Mouse (Mus musculus) heart, embryonic 13.5 days (tissue): ENCODE results near the gene Dennd4b. TPM values are rescaled to one million over a fixed set of nuclear protein-coding genes. Genes with fewer than 3 reads are reported as not detected.
"Not testable (repeated sequence)": the region's sequence is repeated elsewhere in the genome, so short reads cannot be mapped to it uniquely, and the experiment has no call there.

Source experiments
- ATAC-seq: fragments of 200-750 bp; cut with Nextera tagmentation; 2 replicates; pipeline ENCODE4 v1.8.0; 2017; ENCODE audit warnings: moderate TSS enrichment; ENCODE audit not compliant: insufficient number of reproducible peaks, low FRiP score, low TSS enrichment; ENCODE audit errors: extremely low read depth
- H3K27ac ChIP-seq: fragments of 300-500 bp; sonication (generic); replicated peaks from 2 replicates; pipeline ENCODE4 v1.5.1; 2015; ENCODE audit warnings: moderate library complexity, mild to moderate bottlenecking, inconsistent platforms
- H3K27me3 ChIP-seq: fragments of 300-500 bp; sonication (generic); replicated peaks from 2 replicates; pipeline ENCODE4 v1.6.1; 2015; ENCODE audit warnings: mild to moderate bottlenecking, inconsistent platforms
- H3K36me3 ChIP-seq: fragments of 300-500 bp; sonication (generic); 2 replicates; pipeline ENCODE4 v1.6.1; 2015; ENCODE audit warnings: mild to moderate bottlenecking, inconsistent platforms
- H3K4me1 ChIP-seq: fragments of 300-500 bp; sonication (generic); 2 replicates; pipeline ENCODE4 v1.6.1; 2015; ENCODE audit warnings: inconsistent platforms
- H3K4me2 ChIP-seq: fragments of 300-500 bp; sonication (generic); 2 replicates; pipeline ENCODE4 v1.6.1; 2015; ENCODE audit warnings: inconsistent platforms, mild to moderate bottlenecking, moderate library complexity
- H3K4me3 ChIP-seq: fragments of 300-500 bp; sonication (generic); 2 replicates; pipeline ENCODE4 v1.5.1; 2015; ENCODE audit warnings: moderate library complexity, mild to moderate bottlenecking, inconsistent platforms
- H3K9ac ChIP-seq: fragments of 300-500 bp; sonication (generic); 2 replicates; pipeline ENCODE4 v1.6.1; 2015; ENCODE audit warnings: inconsistent platforms, mild to moderate bottlenecking, moderate library complexity
- H3K9me3 ChIP-seq: fragments of 300-500 bp; sonication (generic); 2 replicates; pipeline ENCODE4 v1.6.1; 2016; ENCODE audit warnings: inconsistent platforms
- WGBS: fragments of 180-500 bp; shearing (Covaris S2); methylation state at CpG from one replicate; pipeline ENCODE4 v1.1.7; 2015; ENCODE audit warnings: mixed read lengths; 5-methylcytosine and 5-hydroxymethylcytosine counted together
- polyA plus RNA-seq: library from polyadenylated mRNA; unstranded; fragments of >200 nt; fragmentation: Nextera tagmentation; extraction: Ambion mirVana; gene quantifications from 2 replicates; pipeline ENCODE4 v1.2.1, GENCODE M21; 2015

Dennd4b gene
- polyA plus RNA-seq, 1 experiment from 2014 or later: 5.5 TPM

DNA sequence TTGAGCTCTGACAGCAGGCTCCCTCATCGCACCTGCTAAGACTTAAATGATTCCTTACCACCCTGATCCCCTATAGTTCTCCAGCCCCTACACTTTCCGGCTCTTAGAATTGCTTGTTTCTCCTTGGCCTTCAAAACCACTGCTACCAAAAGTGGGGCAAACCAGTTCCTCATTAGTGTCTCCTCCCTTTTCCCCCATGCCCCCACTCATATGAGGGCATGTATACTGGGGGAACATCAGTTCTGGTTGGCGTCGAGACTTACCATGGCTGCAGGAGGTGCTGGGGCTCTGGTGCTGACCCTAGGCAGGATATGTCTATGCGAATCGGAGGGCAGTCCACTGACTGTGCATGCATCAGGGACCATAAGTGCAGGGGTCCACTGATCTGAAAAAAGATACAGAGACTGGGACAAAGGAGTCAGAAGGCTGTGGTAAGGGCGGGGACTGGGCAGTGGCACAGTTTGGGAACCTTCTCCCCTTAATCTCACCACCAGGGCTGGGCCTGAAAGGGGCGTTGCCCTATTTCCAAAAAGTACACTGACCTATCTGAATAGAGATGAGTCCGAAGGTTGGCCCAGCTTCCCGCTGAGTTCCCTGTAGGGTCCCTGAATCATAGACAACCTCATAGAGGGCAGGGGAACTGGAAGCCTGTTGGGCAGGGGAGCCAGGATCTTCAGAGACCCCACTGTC is 23.2 kb upstream of the Dennd4b start:
- Histone ChIP-seq H3K27ac (no peak overlapping the region), H3K4me1 (peaks cover 16% of the 10 kb centered on the region), H3K27me3 (no peaks in the 10 kb centered on the region), H3K36me3 (no peaks in the 10 kb centered on the region), H3K4me2 (no peak overlapping the region), H3K9ac (no peak overlapping the region), H3K4me3 (no peak overlapping the region), H3K9me3 (no peaks in the 10 kb centered on the region)
- ATAC-seq: no peak
- 78% methylated on average over 10 of the region's 10 CpGs for WGBS

DNA sequence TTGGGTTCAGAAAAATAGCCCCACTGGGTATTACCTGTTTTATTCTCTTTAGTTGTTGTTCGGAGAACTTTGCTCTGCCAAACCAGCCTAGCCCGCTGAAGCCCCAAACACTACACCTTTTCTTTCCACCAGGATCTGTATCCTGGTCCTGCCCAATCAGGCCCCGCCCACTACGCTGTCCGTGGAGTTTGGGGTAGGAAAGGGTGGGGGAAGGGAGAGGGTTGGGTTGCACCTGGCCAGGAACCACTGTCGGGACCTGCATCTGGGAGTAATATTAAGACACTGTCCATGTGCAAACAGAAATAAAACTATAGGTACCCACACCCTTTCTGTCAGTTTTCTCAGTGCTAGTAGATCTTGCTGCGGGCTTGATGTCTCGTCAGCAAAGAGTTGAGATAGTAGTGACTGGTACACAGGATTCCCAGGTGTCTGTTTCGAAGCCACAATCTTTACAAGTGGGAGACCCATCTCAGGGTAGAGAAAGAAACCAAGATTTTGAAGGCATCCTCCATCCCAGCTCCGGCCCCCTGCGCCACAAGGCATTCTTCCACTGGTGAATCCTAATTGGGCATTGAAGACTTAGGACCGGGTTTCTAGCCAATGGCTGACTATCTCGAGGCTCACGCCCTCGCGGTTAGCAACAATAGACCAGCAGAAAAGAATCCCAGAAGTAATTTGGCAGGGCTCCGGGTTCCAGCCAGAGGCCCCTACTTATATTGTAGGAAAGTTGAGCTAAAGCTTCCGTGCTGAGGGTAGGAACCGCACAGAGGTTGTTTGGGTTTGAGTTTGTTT is 21.8 kb upstream of the Dennd4b start, which contains the start of gene Creb3l4:
Gene Creb3l4, minus strand, starts transcription at position 529 of the 792 bp plus-strand sequence.
- H3K9ac ChIP-seq: peak within 1 kb of the TSS; percentile 72
- peak within 1 kb of the TSS; percentile 52 for H3K27ac ChIP-seq
- peak within 1 kb of the TSS; percentile 51 for H3K4me3 ChIP-seq
- H3K4me1 ChIP-seq: peaks cover 21% of the 10 kb centered on the region
- 5% methylated on average over 19 of the region's 19 CpGs for WGBS
- no peaks in the 10 kb centered on the region for H3K27me3 ChIP-seq
- H3K36me3 ChIP-seq: no peaks in the 10 kb centered on the region
- ATAC-seq: no peak
- no peaks in the 10 kb centered on the region for H3K9me3 ChIP-seq
- peak within 1 kb of the TSS; percentile 82 for H3K4me2 ChIP-seq

DNA sequence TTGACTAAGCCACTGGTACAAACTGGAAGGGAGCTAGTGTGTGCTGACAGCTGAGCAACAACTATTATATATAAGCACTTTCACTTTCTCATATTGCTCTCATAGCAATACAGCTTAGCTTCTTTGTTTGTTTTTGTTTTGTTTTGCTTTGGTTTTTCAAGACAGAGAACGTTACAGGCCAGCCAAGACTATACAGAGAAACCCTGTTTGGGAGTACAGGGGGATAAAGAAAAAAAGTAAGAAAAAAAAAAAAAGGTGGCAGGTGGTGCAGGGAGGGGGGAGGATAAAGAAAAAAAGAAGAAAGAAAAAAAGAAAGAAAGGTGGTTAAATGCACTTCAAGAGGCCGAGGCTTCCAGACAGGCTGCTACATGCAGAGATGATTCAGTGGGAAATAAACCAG is 19.6 kb upstream of the Dennd4b start:
- H3K27me3 ChIP-seq: no peaks in the 10 kb centered on the region
- ATAC-seq: no peak
- no peaks in the 10 kb centered on the region for H3K9me3 ChIP-seq
- no peak overlapping the region for H3K4me2 ChIP-seq
- H3K9ac ChIP-seq: no peak overlapping the region
- 66% methylated on average over 2 of the region's 2 CpGs for WGBS
- no peak overlapping the region for H3K4me3 ChIP-seq
- no peak overlapping the region for H3K27ac ChIP-seq
- H3K4me1 ChIP-seq: peaks cover 35% of the 10 kb centered on the region
- H3K36me3 ChIP-seq: peaks cover 12% of the 10 kb centered on the region

DNA sequence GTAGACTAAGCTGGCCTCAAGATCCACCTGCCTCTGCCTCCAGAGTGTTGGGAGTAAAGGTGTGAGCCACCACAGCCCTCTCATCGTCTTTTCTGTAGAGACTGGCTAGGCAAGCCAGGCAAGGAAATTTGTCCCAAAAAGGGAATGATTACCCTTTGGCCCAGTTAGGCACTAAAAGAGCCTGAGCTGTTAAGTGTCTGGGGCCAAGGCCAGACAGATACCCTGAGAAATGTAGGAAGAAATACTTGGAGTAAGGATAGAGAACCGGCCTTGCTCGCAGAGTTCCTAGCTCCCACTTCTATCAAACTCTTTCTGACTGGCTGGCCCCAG is 17.4 kb upstream of the Dennd4b start:
- peak overlapping the region; percentile 82 for H3K4me3 ChIP-seq
- H3K9me3 ChIP-seq: no peaks in the 10 kb centered on the region
- H3K36me3 ChIP-seq: peaks cover 26% of the 10 kb centered on the region
- peaks cover 42% of the 10 kb centered on the region for H3K4me1 ChIP-seq
- peak overlapping the region; percentile 94 for H3K4me2 ChIP-seq
- 0% methylated on average over 3 of the region's 3 CpGs for WGBS
- H3K27ac ChIP-seq: peak overlapping the region; percentile 93
- no peaks in the 10 kb centered on the region for H3K27me3 ChIP-seq
- no peak for ATAC-seq
- peak overlapping the region; percentile 92 for H3K9ac ChIP-seq

DNA sequence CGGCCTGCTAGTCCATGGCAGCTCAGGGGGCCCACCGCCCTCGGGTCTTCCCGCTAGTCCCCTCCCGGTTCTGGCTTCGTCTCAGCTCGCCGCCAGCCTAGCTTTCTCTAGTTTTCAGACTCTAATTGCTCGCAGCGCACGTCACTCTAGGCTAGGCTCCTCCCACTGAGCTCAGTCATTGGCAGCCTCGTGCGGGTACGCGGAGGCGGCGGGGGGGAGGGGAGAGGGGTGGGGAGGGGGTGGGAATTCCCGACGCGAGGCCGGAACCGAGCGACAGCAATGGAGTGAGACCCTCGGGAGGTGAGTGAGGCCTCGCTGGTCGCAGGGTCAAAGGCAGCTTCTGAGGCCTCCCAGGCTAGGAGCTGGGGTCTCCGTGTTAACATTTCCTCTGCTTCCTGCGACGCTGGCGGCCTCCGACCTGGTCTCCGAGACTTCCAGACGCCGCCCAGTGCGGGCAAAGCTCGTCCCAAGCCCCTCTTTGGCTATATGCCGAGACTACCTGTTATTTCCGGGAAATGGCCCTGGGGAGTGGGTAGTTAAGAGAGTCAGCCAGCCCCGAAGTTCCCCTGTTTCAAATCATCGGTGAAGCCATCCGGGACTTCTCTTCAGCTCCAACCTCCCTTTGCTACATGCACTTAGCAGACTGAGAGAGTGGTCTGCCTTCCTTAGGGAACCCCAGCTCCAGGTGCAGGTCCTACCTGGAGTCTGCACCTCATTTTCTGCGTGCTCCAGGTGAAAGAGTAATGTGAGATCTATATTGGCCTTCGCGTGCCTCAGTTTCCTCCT is 16.8 kb upstream of the Dennd4b start, which contains the start of gene Slc39a1:
Gene Slc39a1, plus strand, starts transcription at position 213 of the 786 bp plus-strand sequence.
- Histone ChIP-seq H3K9me3 (no peaks in the 10 kb centered on the region), H3K4me2 (peak within 1 kb of the TSS; percentile 94), H3K36me3 (peaks cover 26% of the 10 kb centered on the region), H3K27me3 (no peaks in the 10 kb centered on the region), H3K4me3 (peak within 1 kb of the TSS; percentile 82), H3K9ac (peak within 1 kb of the TSS; percentile 92), H3K4me1 (peaks cover 36% of the 10 kb centered on the region), H3K27ac (peak within 1 kb of the TSS; percentile 93)
- ATAC-seq: peak; percentile 86
- WGBS: under 1% methylated on average over 44 of the region's 44 CpGs

DNA sequence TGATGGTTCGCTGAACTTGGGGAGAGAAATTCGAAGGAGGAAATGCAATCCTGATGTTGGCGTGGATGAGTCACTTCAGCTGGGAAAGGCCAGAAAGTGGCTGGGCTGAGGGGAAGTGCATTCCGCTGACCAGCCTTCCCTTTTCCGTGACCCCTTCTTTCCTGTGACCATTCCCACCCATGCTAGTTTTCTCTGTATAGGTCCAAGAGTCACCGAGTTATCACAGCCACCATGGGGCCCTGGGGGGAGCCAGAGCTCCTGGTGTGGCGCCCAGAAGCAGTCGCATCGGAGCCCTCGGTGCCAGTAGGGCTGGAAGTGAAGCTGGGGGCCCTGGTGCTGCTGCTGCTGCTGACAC is 16.3 kb upstream of the Dennd4b start:
- Histone ChIP-seq H3K36me3 (peaks cover 26% of the 10 kb centered on the region), H3K4me1 (peaks cover 30% of the 10 kb centered on the region), H3K4me2 (peak overlapping the region; percentile 94), H3K9me3 (no peaks in the 10 kb centered on the region), H3K9ac (peak overlapping the region; percentile 92), H3K27me3 (no peaks in the 10 kb centered on the region), H3K27ac (peak overlapping the region; percentile 93), H3K4me3 (peak overlapping the region; percentile 82)
- 0% methylated on average over 10 of the region's 10 CpGs for WGBS
- 0 out of 2 replicates have a peak, but pooled peaks have one; percentile 0 for ATAC-seq

DNA sequence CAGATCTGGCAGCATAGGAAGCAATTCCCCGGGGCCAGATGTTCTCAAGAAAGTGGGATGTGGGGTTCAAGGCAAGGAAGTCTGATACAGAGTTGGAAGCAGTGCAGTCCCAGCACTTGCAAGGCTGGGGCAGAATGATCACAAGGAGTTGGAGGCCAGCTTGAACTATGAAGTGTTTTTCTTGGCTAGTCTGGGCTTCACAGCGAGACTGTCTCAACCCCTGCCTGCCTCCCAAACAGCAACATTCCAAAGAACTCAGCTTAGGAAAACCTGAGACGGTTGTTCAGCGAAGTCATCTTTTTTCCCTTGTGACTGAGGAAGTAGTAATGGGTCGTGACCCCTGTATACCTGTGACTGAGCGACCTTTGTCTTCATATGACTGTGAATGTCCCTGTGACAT is 14.2 kb upstream of the Dennd4b start:
- 71% methylated on average over 6 of the region's 6 CpGs for WGBS
- H3K4me1 ChIP-seq: peaks cover 38% of the 10 kb centered on the region
- ATAC-seq: no peak
- H3K27ac ChIP-seq: 0 out of 2 replicates have a peak overlapping the region, but pooled peaks have one; percentile 12
- H3K4me2 ChIP-seq: peak overlapping the region; percentile 16; the same call in 1 of the 2 replicates
- peaks cover 26% of the 10 kb centered on the region for H3K36me3 ChIP-seq
- H3K9ac ChIP-seq: peak overlapping the region; percentile 4; the same call in 1 of the 2 replicates
- no peaks in the 10 kb centered on the region for H3K27me3 ChIP-seq
- no peak overlapping the region; the same call in 1 of the 2 replicates for H3K4me3 ChIP-seq
- no peaks in the 10 kb centered on the region for H3K9me3 ChIP-seq

DNA sequence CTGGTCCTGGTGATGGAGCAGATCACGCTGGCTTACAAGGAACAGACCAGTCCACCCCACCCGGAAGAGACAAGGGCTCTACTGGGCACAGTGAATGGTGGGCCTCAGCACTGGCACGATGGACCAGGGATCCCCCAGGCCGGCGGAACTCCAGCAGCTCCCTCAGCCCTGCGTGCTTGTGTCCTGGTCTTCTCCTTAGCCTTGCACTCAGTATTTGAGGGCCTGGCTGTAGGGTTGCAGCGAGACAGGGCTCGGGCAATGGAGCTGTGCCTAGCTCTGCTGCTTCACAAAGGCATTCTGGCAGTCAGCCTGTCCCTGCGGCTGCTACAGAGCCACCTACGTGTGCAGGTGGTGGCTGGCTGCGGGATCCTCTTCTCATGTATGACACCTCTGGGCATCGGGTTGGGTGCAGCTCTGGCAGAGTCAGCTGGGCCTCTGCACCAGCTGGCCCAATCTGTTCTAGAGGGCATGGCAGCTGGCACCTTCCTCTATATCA is 13.2 kb upstream of the Dennd4b start:
- H3K4me2 ChIP-seq, H3K27ac ChIP-seq, H3K27me3 ChIP-seq, ATAC-seq, H3K4me3 ChIP-seq, H3K9me3 ChIP-seq, H3K9ac ChIP-seq: not testable (repeated sequence)
- Histone ChIP-seq H3K36me3 (peaks cover 28% of the 10 kb centered on the region), H3K4me1 (peaks cover 43% of the 10 kb centered on the region)
- 92% methylated on average over 9 of the region's 12 CpGs for WGBS

DNA sequence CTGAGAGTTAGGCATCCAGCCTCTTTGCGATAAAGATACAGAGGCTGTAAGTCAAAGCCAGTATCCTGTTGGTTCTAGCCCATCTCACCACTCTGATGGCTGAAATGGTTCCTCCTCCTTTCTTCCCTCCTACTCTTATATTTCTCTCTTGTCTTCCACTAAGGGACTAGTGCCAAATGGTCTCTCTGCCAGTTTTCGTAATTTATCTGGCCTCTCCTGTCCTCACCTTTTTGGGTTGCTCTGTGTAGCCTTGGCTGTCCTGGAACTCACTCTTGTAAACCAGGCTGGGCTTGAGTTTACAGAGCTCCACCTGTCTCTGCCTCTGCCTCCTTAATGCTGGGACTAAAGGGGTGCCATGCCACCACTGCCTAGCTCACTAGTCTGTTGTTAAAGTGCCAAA is 12.3 kb upstream of the Dennd4b start:
- not testable (repeated sequence) for H3K9ac ChIP-seq, H3K9me3 ChIP-seq, H3K27me3 ChIP-seq, H3K4me3 ChIP-seq, ATAC-seq, H3K4me2 ChIP-seq, H3K27ac ChIP-seq
- H3K4me1 ChIP-seq: peaks cover 39% of the 10 kb centered on the region
- H3K36me3 ChIP-seq: peaks cover 37% of the 10 kb centered on the region
- WGBS: 78% methylated on average over 2 of the region's 2 CpGs

DNA sequence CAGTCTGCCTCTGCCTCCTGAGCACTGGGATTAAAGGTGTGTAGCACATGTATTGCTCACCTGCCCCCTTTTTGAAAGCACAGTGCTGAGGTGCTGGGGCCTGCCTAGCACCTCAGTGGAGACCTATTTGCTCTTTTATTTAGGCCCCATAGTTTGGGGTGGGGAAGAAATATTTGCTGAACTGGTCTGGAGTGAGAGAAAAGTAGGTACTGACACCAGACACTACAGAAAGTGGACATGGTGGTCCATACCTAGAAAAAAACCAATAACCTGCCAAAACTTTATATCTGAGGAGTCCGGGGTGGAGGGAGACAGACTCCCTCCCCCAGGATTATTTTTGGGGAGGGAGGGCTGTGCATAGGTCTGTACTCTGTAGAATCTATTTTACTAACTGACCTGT is 11.8 kb upstream of the Dennd4b start:
- not testable (repeated sequence) for H3K9ac ChIP-seq, ATAC-seq, H3K9me3 ChIP-seq, H3K27me3 ChIP-seq, H3K4me3 ChIP-seq, H3K27ac ChIP-seq
- Histone ChIP-seq H3K4me2 (peak overlapping the region; percentile 89), H3K4me1 (peaks cover 38% of the 10 kb centered on the region), H3K36me3 (peaks cover 42% of the 10 kb centered on the region)
- 65% methylated on average over 1 of the region's 1 CpGs for WGBS
